Mouse (Mus musculus) gonadal fat pad, adult 2 months (tissue): ENCODE results near the gene A730049H05Rik. TPM values are rescaled to one million over a fixed set of nuclear protein-coding genes. Genes with fewer than 3 reads are reported as not detected.

ENCODE experiments used
- DNase-seq: peaks from one replicate; pipeline ENCODE4 v3.0.0-alpha.2; 2012; ENCODE audit warnings: low read depth
- polyA plus RNA-seq: library from polyadenylated mRNA; depleted of rRNA; stranded (reverse); fragments of >200 nt; gene quantifications from 2 replicates; pipeline ENCODE4 v1.2.3, GENCODE M21; 2012

A730049H05Rik gene
- polyA plus RNA-seq, 1 experiment, result 0.09 TPM

- no peak for DNase-seq
Measured at GRCm38 (mm10) chr6:92829148-92829547, 12.9 kb downstream of the A730049H05Rik start.

- no peak for DNase-seq
Measured at GRCm38 (mm10) chr6:92831106-92831505, 14.8 kb downstream of the A730049H05Rik start.

GRCm38 (mm10) chr6:92842000-92842399 is 25.7 kb downstream of the A730049H05Rik start:
- DNase-seq, result no peak

GRCm38 (mm10) chr6:92843474-92843873 is 27.2 kb downstream of the A730049H05Rik start:
- DNase-seq, result no peak

- DNase-seq, result no peak
Measured at GRCm38 (mm10) chr6:92845898-92846297, 29.6 kb downstream of the A730049H05Rik start.

- DNase-seq, result no peak
Measured at GRCm38 (mm10) chr6:92846614-92847013, 30.3 kb downstream of the A730049H05Rik start.

GRCm38 (mm10) chr6:92849208-92849607 is 32.9 kb downstream of the A730049H05Rik start:
- DNase-seq, result no peak

- peak; percentile 22 for DNase-seq
Measured at GRCm38 (mm10) chr6:92850250-92850649, 34.0 kb downstream of the A730049H05Rik start.

GRCm38 (mm10) chr6:92854873-92855272 is 38.6 kb downstream of the A730049H05Rik start:
- DNase-seq, result no peak

- DNase-seq, result no peak
Measured at GRCm38 (mm10) chr6:92857761-92858160, 41.5 kb downstream of the A730049H05Rik start.

GRCm38 (mm10) chr6:92858721-92859510 is 42.6 kb downstream of the A730049H05Rik start:
- no peak for DNase-seq

GRCm38 (mm10) chr6:92860285-92860912 is 44.1 kb downstream of the A730049H05Rik start:
- no peak for DNase-seq

- no peak for DNase-seq
Measured at GRCm38 (mm10) chr6:92862599-92862998, 46.3 kb downstream of the A730049H05Rik start.

- no peak for DNase-seq
Measured at GRCm38 (mm10) chr6:92869089-92869581, 52.9 kb downstream of the A730049H05Rik start, which contains the start of gene Gm15737. Gm15737 (plus strand) TSS chr6:92869357.

- no peak for DNase-seq
Measured at GRCm38 (mm10) chr6:92869582-92870219, 53.4 kb downstream of the A730049H05Rik start.

- no peak for DNase-seq
Measured at GRCm38 (mm10) chr6:92871813-92872212, 55.5 kb downstream of the A730049H05Rik start.

GRCm38 (mm10) chr6:92872766-92873165 is 56.5 kb downstream of the A730049H05Rik start:
- DNase-seq, result no peak

- DNase-seq, result no peak
Measured at GRCm38 (mm10) chr6:92874854-92875253, 58.6 kb downstream of the A730049H05Rik start.

- DNase-seq, result no peak
Measured at GRCm38 (mm10) chr6:92875340-92875739, 59.1 kb downstream of the A730049H05Rik start.

GRCm38 (mm10) chr6:92876121-92876520 is 59.8 kb downstream of the A730049H05Rik start:
- DNase-seq, result no peak

- no peak for DNase-seq
Measured at GRCm38 (mm10) chr6:92877236-92877635, 61.0 kb downstream of the A730049H05Rik start.

- no peak for DNase-seq
Measured at GRCm38 (mm10) chr6:92878771-92879170, 62.5 kb downstream of the A730049H05Rik start.
